Comparison of ENCODE assay signal across 16 mouse cellular contexts in genomic region chr8:111812835-111813234, GRCm38 (mm10). TPM values are rescaled to one million over a fixed set of nuclear protein-coding genes. Genes with fewer than 3 reads are reported as not detected.
DNase-seq lines count a peak whose midpoint lies in the region; ATAC-seq and TF ChIP-seq lines count a peak whose summit lies in the region.
"Had no signal": no experiment of that assay in that cellular context is flagged by ENCODE, and none has a peak within 500 bp of the region (broad histone marks: within the 10 kb centered on the region; RNA-seq: fewer than 3 reads in every experiment).

No protein-coding gene starts in this region.

- H3K4me2 ChIP-seq in hindbrain, embryonic 14.5 days (replicated peaks): no peak overlapping the region
- H3K4me2 ChIP-seq in hindbrain, embryonic 16.5 days (ENCODE audit: low read length): no peak overlapping the region
- no peak overlapping the region for H3K4me2 ChIP-seq in midbrain, embryonic 11.5 days
- no peak overlapping the region for H3K4me2 ChIP-seq in midbrain, embryonic 13.5 days (replicated peaks)
- H3K4me2 ChIP-seq: limb, embryonic 15.5 days; neural tube, embryonic 13.5 days had no signal

- H3K36me3 ChIP-seq in hindbrain, embryonic 14.5 days (replicated peaks; ENCODE audit: control insufficient read depth, insufficient read depth): peaks cover 2% of the 10 kb centered on the region
- H3K36me3 ChIP-seq in hindbrain, embryonic 16.5 days (ENCODE audit: control insufficient read depth, insufficient read depth, low read length): peaks cover 3% of the 10 kb centered on the region; the same call in 1 of the 2 replicates
- no peaks in the 10 kb centered on the region for H3K36me3 ChIP-seq in midbrain, embryonic 11.5 days (ENCODE audit: control insufficient read depth, insufficient read depth, low read length)
- peaks cover 10% of the 10 kb centered on the region for H3K36me3 ChIP-seq in midbrain, embryonic 13.5 days

- H3K27ac ChIP-seq in cerebellum, adult 2 months (ENCODE audit: insufficient read depth, low read length): no peak overlapping the region
- no peak overlapping the region for H3K27ac ChIP-seq in hindbrain, embryonic 14.5 days
- H3K27ac ChIP-seq in hindbrain, embryonic 16.5 days (ENCODE audit: low read depth, low read length): no peak overlapping the region
- H3K27ac ChIP-seq in midbrain, embryonic 11.5 days (ENCODE audit: low read depth, low read length): no peak overlapping the region
- H3K27ac ChIP-seq in midbrain, embryonic 13.5 days: no peak overlapping the region
- H3K27ac ChIP-seq: heart, embryonic 10.5 days; limb, embryonic 15.5 days; neural tube, embryonic 13.5 days had no signal

- H3K4me3 ChIP-seq in cerebellum, adult 2 months (replicated peaks; ENCODE audit: insufficient read depth, low read depth, low read length): no peak overlapping the region
- H3K4me3 ChIP-seq in hindbrain, embryonic 14.5 days (replicated peaks; ENCODE audit: low read length): no peak overlapping the region
- H3K4me3 ChIP-seq in hindbrain, embryonic 16.5 days (ENCODE audit: low read length): no peak overlapping the region
- H3K4me3 ChIP-seq in midbrain, embryonic 11.5 days (ENCODE audit: low read depth, low read length): no peak overlapping the region
- H3K4me3 ChIP-seq in midbrain, embryonic 13.5 days (replicated peaks): no peak overlapping the region
- H3K4me3 ChIP-seq: heart, embryonic 10.5 days; limb, embryonic 15.5 days; neural tube, embryonic 13.5 days had no signal

- DNase-seq in cerebellum, adult 2 months: no peak
- DNase-seq in cerebellum, postnatal 4 days (ENCODE audit: low spot score in 2 of 2): no peak
- peak; percentile 56 for DNase-seq in hindbrain, embryonic 14.5 days (ENCODE audit: low spot score)
- peak; percentile 64 for DNase-seq in midbrain, embryonic 11.5 days (ENCODE audit: low spot score, missing footprints)
- peak; percentile 11 for DNase-seq in retina, embryonic 14.5 days (ENCODE audit: low spot score)
- DNase-seq in layer of hippocampus, postnatal 36 days: no peak
- DNase-seq: adrenal gland, postnatal 36 days; cerebellum, adult 11 months; embryo, embryonic 11 days; kidney, adult 2 months; thymus, postnatal 4 days had no signal

- 43% methylated on average over 1 of the region's 1 CpGs for WGBS in cerebellum, adult 2 months
- 81% methylated on average over 1 of the region's 1 CpGs for WGBS in hindbrain, embryonic 14.5 days
- WGBS in hindbrain, embryonic 16.5 days: 85% methylated on average over 1 of the region's 1 CpGs
- WGBS in midbrain, embryonic 11.5 days: 78% methylated on average over 1 of the region's 1 CpGs
- 80% methylated on average over 1 of the region's 1 CpGs for WGBS in midbrain, embryonic 13.5 days

- peak; percentile 36; the same call in 1 of the 2 replicates for TF ChIP-seq CTCF in cerebellum, adult 2 months (IDR thresholded peaks at IDR 0.05; ENCODE audit: borderline replicate concordance, insufficient read depth, low read depth, low read length)

- no peaks in the 10 kb centered on the region for H3K9me3 ChIP-seq in hindbrain, embryonic 14.5 days (ENCODE audit: control insufficient read depth, low read length)
- no peaks in the 10 kb centered on the region for H3K9me3 ChIP-seq in hindbrain, embryonic 16.5 days (ENCODE audit: control insufficient read depth, low read length)
- H3K9me3 ChIP-seq in midbrain, embryonic 11.5 days (ENCODE audit: control insufficient read depth, low read length): no peaks in the 10 kb centered on the region
- H3K9me3 ChIP-seq in midbrain, embryonic 13.5 days: no peaks in the 10 kb centered on the region
- H3K9me3 ChIP-seq: heart, embryonic 10.5 days; limb, embryonic 15.5 days; neural tube, embryonic 13.5 days had no signal

- no peak for ATAC-seq in hindbrain, embryonic 14.5 days (ENCODE audit: low FRiP score)
- ATAC-seq in hindbrain, embryonic 16.5 days: no peak
- ATAC-seq in midbrain, embryonic 11.5 days (ENCODE audit: low FRiP score): no peak
- no peak for ATAC-seq in midbrain, embryonic 13.5 days

- H3K9ac ChIP-seq in hindbrain, embryonic 14.5 days: no peak overlapping the region
- no peak overlapping the region for H3K9ac ChIP-seq in hindbrain, embryonic 16.5 days (ENCODE audit: low read depth, low read length)
- H3K9ac ChIP-seq in midbrain, embryonic 11.5 days (ENCODE audit: low read length): no peak overlapping the region
- H3K9ac ChIP-seq in midbrain, embryonic 13.5 days (replicated peaks): no peak overlapping the region
- H3K9ac ChIP-seq: limb, embryonic 15.5 days; neural tube, embryonic 13.5 days had no signal

- H3K4me1 ChIP-seq in cerebellum, adult 2 months (ENCODE audit: control insufficient read depth, insufficient read depth, low read length): no peaks in the 10 kb centered on the region
- no peaks in the 10 kb centered on the region for H3K4me1 ChIP-seq in hindbrain, embryonic 14.5 days (replicated peaks; ENCODE audit: control insufficient read depth, insufficient read depth, low read length)
- peaks cover 2% of the 10 kb centered on the region; the same call in 1 of the 2 replicates for H3K4me1 ChIP-seq in hindbrain, embryonic 16.5 days (ENCODE audit: control insufficient read depth, insufficient read depth, low read depth, low read length)
- H3K4me1 ChIP-seq in midbrain, embryonic 11.5 days (ENCODE audit: control insufficient read depth, insufficient read depth, low read length): no peaks in the 10 kb centered on the region
- peaks cover 17% of the 10 kb centered on the region; the same call in 1 of the 2 replicates for H3K4me1 ChIP-seq in midbrain, embryonic 13.5 days (replicated peaks)

- H3K27me3 ChIP-seq in cerebellum, adult 2 months (ENCODE audit: control insufficient read depth, insufficient read depth, low read length): no peaks in the 10 kb centered on the region
- H3K27me3 ChIP-seq in hindbrain, embryonic 14.5 days (ENCODE audit: control insufficient read depth, insufficient read depth, low read length): no peaks in the 10 kb centered on the region
- no peaks in the 10 kb centered on the region for H3K27me3 ChIP-seq in hindbrain, embryonic 16.5 days (replicated peaks; ENCODE audit: control insufficient read depth, insufficient read depth, low read length)
- no peaks in the 10 kb centered on the region for H3K27me3 ChIP-seq in midbrain, embryonic 11.5 days (ENCODE audit: control insufficient read depth, insufficient read depth, low read length)
- H3K27me3 ChIP-seq in midbrain, embryonic 13.5 days: no peaks in the 10 kb centered on the region
- H3K27me3 ChIP-seq: limb, embryonic 15.5 days; neural tube, embryonic 13.5 days had no signal

- no peak for TF ChIP-seq POLR2A in cerebellum, adult 2 months (IDR thresholded peaks at IDR 0.05; ENCODE audit: borderline replicate concordance, insufficient read depth, low read length)

RNA-seq across cellular contexts. Expression of gene Cfdp1, which starts 41.3 kb away (rescaled TPM):
- polyA plus RNA-seq in cerebellum, adult 2 months (2012; rRNA removed): 82.0 and 94.5 TPM in 2 replicates
- polyA plus RNA-seq in hindbrain, embryonic 14.5 days (2014; fragmentation: Nextera tagmentation; extraction: Ambion mirVana): 155 and 172 TPM in 2 replicates
- 202 and 210 TPM in 2 replicates for polyA plus RNA-seq in hindbrain, embryonic 16.5 days (2015; fragmentation: Nextera tagmentation; extraction: Ambion mirVana)
- polyA plus RNA-seq in midbrain, embryonic 11.5 days (2014; fragmentation: Nextera tagmentation; extraction: Ambion mirVana): 209 and 223 TPM in 2 replicates
- polyA plus RNA-seq in midbrain, embryonic 13.5 days (2015; fragmentation: Nextera tagmentation; extraction: Ambion mirVana): 193 and 196 TPM in 2 replicates
- total RNA-seq in layer of hippocampus, postnatal 36 days (2021): 10 to 100 TPM; 73.3 to 81.2 TPM

Comparison
In these comparisons a context has a peak if more than half of its experiments do, and no peak if none do; other contexts are left out.
1. DNase-seq: peak in hindbrain, embryonic 14.5 days (single experiment), midbrain, embryonic 11.5 days (single experiment) and retina, embryonic 14.5 days (single experiment); none in cerebellum, adult 2 months (0 of 2), cerebellum, postnatal 4 days (0 of 2) and layer of hippocampus, postnatal 36 days (0 of 2).